Mouse (Mus musculus) right cerebral cortex, postnatal 4 days (tissue): ENCODE results near the gene Sema3f.

Experiments
- DNase-seq: peaks from one replicate; pipeline ENCODE4 v3.0.0-alpha.2; 2022

Sema3f gene

GRCm38 (mm10) chr9:107688939-107689338, 21.3 kb downstream of the Sema3f start:
- no peak for DNase-seq

- no peak for DNase-seq
Observed at GRCm38 (mm10) chr9:107688415-107688814, 21.9 kb downstream of the Sema3f start.

GRCm38 (mm10) chr9:107685231-107685981, 24.9 kb downstream of the Sema3f start:
- peak; percentile 78 for DNase-seq

- DNase-seq = no peak
Observed at GRCm38 (mm10) chr9:107682405-107682804, 27.9 kb downstream of the Sema3f start.

- no peak for DNase-seq
Observed at GRCm38 (mm10) chr9:107679501-107679900, 30.8 kb downstream of the Sema3f start, which contains the start of gene Gnat1. Gene Gnat1 (minus strand): TSS chr9:107679712.

- no peak for DNase-seq
Observed at GRCm38 (mm10) chr9:107678861-107679260, 31.4 kb downstream of the Sema3f start.

- DNase-seq = peak; percentile 81
Observed at GRCm38 (mm10) chr9:107677819-107678526, 32.3 kb downstream of the Sema3f start.

GRCm38 (mm10) chr9:107677091-107677784, 33.0 kb downstream of the Sema3f start:
- DNase-seq = no peak

GRCm38 (mm10) chr9:107676302-107676701, 34.0 kb downstream of the Sema3f start:
- DNase-seq = peak; percentile 44

- DNase-seq = peak; percentile 81
Observed at GRCm38 (mm10) chr9:107675671-107676301, 34.5 kb downstream of the Sema3f start.

- DNase-seq = no peak
Observed at GRCm38 (mm10) chr9:107674609-107675429, 35.5 kb downstream of the Sema3f start.

GRCm38 (mm10) chr9:107670259-107670658, 40.0 kb downstream of the Sema3f start:
- no peak for DNase-seq

- no peak for DNase-seq
Observed at GRCm38 (mm10) chr9:107669480-107669945, 40.8 kb downstream of the Sema3f start, which contains the start of gene Slc38a3. Gene Slc38a3 (minus strand): TSS chr9:107669530.

GRCm38 (mm10) chr9:107668916-107669315, 41.4 kb downstream of the Sema3f start:
- no peak for DNase-seq

GRCm38 (mm10) chr9:107668011-107668410, 42.3 kb downstream of the Sema3f start:
- DNase-seq = no peak

- DNase-seq = peak; percentile 58
Observed at GRCm38 (mm10) chr9:107667219-107667618, 43.1 kb downstream of the Sema3f start.

GRCm38 (mm10) chr9:107666751-107667205, 43.5 kb downstream of the Sema3f start:
- DNase-seq = no peak

GRCm38 (mm10) chr9:107665308-107665707, 45.0 kb downstream of the Sema3f start:
- no peak for DNase-seq

- DNase-seq = no peak
Observed at GRCm38 (mm10) chr9:107663525-107663924, 46.8 kb downstream of the Sema3f start.

GRCm38 (mm10) chr9:107662342-107662741, 47.9 kb downstream of the Sema3f start:
- no peak for DNase-seq

- no peak for DNase-seq
Observed at GRCm38 (mm10) chr9:107660777-107661176, 49.5 kb downstream of the Sema3f start.

- DNase-seq = no peak
Observed at GRCm38 (mm10) chr9:107659961-107660360, 50.3 kb downstream of the Sema3f start.
